Mouse (Mus musculus) Muller cell, postnatal 12 days (primary cell): ENCODE data around the gene Zbtb37.
A peak's percentile ranks its signal among the peaks of the same experiment; 100 is the strongest.

Experiments used
- DNase-seq: peaks from one replicate; pipeline ENCODE4 v3.0.0-alpha.2; 2015; ENCODE audit errors: inconsistent ontology term

Gene Zbtb37

DNA sequence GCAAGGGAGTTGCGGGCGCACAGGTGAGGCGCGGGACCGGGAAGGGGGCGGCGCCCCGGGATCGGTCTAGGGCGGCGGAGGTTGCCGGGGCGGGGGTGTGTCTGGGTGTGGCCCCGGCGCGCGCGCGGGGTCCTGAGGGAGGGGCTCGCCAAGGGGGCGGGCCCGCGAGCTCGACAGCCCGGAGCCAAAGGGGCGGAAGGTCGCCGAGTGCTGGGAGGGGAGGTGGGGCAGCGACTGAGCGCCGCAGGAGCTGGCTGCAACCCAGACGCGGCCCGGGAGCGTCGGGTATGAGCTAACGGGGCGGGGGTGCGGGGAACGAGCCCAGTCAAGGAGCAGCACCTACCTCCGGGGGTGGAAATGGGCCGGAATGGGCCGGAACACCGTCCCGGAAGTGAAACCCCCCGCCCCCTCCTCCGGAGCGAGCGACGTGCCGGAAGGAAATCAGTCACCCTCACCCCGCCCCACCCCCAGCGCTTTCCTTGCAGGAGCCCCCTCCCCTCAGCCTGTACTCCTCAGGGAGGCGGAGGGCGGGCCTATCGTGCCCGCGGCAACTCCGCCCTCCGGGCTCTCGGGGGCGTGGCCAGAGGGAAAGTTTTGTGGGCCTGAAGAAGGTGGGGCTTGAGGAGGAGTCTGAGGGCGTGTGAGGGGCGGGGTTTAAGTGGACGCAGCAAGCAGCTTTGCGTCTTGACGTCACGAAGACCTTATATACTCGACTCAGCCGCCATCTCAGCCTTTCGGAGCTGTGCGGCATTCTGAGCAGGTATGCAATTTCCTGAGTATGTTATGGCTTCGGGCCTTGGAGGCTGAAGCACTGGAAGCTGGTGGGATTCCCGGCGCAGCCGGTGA is at the start of gene Zbtb37:
Gene Zbtb37 (minus strand): TSS at position 415 of the 846 bp plus-strand sequence.
- peak; percentile 100 for DNase-seq

GRCm38 (mm10) chr1:161077243-161077642 is 42.6 kb upstream of the Zbtb37 start:
- DNase-seq, result no peak

DNA sequence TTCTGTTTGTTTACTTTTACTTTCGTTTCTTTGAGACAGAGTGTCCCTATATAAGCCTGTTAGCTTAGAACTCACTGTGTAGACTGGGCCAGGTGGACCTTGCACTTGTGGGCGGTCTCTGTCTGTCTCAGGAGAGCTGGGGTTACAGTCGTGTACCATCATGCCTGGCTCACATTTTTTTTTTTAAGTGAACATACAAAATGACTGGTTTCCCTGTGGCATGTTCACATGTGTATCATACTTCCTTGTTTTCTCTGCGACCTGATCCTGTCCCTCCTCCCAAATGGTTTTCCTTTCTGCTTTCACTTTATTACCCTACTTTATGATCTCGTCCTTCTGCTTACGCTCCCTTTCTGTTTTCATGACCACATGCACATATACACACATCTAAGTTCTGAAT is 41.6 kb upstream of the Zbtb37 start:
- no peak for DNase-seq

DNA sequence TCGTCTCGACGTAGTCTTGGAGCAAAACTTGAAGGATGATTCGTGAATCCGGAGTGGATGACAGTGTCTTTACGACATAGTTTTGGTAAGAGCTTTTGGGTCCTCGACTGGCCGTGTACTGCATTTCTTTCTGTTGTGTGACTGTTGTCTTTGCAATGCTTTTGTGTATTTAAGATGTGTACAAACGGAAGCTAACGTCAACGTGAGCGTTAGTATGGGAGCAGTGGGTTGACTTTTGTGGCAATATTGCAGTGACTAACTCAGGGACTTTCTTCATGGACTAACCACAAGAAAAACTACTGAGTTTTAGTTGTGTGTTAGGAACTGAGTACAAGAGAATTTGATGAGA is 36.6 kb upstream of the Zbtb37 start:
- peak; percentile 12 for DNase-seq

- DNase-seq, result peak; percentile 95
Measured at GRCm38 (mm10) chr1:161070352-161071271, 36.0 kb upstream of the Zbtb37 start, which contains the start of the genes Dars2 and Cenpl. Gene Dars2 (minus strand): TSS chr1:161070658. Gene Cenpl (plus strand): TSS chr1:161070713.

- DNase-seq, result no peak
Measured at GRCm38 (mm10) chr1:161063351-161063750, 28.7 kb upstream of the Zbtb37 start.

GRCm38 (mm10) chr1:161057164-161057563 is 22.5 kb upstream of the Zbtb37 start:
- no peak for DNase-seq

DNA sequence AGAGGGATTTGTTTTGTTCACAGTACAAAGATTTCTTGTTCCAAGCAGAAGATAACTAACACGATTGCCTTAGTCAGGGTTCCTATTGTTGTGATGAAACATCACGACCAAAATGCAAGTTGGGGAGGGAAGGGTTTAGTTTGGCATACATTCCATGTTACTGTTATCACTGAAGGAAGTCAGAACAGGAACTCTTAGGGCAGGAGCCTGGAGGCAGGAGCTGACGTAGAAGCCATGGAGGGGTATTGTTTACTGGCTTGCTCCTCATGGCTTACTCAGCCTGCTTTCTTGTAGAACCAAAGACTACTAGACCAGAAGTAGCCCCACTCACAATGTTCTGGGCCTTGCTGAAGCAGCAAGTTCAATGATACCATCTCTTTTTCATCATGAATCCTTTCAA is 12.3 kb upstream of the Zbtb37 start:
- no peak for DNase-seq

GRCm38 (mm10) chr1:161041261-161042020 is 6.8 kb upstream of the Zbtb37 start:
- DNase-seq, result no peak

DNA sequence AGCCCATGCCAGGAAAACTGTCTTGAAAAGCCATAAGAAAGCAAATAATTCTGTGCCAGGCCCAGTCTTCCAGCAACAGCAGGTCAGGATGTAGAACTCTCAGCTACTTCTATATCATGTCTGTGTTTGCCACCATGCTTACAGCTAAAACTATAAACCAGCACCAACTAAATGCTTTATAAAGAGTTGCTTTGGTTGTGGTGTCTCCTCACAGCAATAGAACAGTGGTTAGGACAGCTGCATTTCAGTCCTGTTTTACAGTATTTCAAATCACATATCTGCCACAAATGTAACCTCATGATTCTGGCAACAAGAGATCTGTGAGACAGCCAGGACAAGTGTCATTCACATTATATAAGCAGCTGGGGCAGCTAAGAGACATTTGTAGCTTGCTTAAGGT is 6.2 kb upstream of the Zbtb37 start:
- DNase-seq, result no peak

DNA sequence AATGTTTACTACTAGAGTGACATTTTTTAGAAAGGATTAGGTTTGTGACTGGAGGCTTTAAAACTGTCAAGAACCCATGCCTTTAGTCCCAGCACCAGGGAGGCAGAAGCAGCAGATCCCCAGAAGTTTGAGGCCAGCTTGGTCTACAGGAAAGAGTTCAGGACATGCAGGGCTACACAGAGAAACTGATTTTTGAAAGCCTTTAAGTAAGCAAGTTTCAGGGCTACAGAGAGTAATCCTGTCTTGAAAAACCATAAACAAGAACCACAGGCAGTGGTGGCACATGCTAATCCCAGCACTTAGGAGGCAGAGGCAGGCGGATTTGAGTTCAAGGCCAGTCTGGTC is 5.7 kb upstream of the Zbtb37 start:
- no peak for DNase-seq

DNA sequence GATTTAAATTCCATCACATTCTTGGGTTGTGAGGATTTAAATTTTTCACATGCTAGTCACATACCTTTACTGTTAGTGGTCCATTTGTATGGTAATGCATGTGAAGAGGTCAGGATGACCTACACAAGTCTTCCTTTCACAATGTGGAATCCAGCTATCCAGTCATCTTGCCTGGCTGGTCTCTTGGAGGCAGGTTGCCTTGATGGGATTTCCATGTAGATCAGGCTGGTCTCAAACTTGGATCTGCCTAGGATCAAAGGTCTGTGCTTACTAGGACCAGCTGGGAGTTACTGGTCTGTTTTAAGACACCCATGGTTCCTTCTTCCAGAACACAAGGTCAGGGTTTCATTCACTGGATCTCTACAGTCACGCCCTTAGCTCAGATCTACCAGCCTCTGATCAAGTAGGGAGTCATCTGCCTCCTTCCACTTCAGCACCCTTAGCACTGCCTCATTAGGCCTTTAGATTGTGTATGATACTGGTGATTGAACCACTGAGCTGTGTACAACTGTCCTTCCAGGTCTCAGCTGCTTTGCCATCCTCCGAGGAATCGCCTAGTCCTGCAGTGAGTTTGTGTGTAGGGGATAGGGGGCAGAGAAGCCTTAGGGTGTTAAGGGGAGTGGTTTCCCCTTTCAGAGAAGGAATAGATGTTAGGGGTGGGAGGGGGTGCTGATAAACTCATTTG is 5.2 kb upstream of the Zbtb37 start:
- DNase-seq, result peak; percentile 69

GRCm38 (mm10) chr1:161038968-161039721 is 4.5 kb upstream of the Zbtb37 start:
- no peak for DNase-seq

- DNase-seq, result no peak
Measured at GRCm38 (mm10) chr1:161038004-161038403, 3.4 kb upstream of the Zbtb37 start.

DNA sequence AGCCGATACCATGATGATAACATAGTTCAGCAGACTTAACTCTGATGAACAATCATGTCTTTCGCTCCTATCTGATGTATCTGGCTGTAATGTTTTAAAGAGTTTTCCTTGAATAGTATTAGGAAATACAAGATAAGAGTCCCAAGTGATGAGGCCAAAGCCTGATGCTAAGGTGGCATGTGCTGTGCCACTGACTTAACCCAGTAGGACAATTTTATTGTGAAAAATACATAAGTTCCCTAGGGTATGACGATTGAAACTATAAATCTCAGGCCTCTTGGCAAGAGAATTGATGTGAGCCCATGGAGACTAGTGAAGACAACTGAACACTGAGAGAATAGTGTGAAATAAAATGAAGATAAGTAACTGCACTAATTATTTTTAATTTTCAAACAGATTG is 3.0 kb upstream of the Zbtb37 start:
- DNase-seq, result no peak

- no peak for DNase-seq
Measured at GRCm38 (mm10) chr1:161037026-161037425, 2.4 kb upstream of the Zbtb37 start.

DNA sequence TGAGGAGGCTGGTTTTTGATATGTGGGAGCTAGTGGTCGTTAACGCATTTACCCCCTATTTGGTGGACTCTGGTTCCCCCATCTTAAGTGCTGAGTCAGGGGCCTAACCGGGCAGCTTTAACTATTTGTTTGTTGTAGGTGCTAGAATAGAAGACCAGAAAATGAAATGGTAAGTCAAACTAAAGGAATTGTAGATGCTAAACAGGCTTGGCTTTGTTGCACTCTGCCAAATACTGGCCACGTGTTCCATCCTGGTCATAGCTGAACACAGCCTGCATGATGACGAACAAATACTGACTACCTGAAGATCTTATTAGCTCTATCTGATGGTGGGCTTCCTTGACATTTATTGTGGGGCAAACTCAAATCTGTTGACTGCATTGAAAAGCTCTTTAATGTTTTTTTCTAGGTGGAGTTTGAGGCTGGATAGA is 1.8 kb upstream of the Zbtb37 start:
- DNase-seq, result no peak

- DNase-seq, result peak; percentile 23
Measured at GRCm38 (mm10) chr1:161035786-161036404, 1.2 kb upstream of the Zbtb37 start.

GRCm38 (mm10) chr1:161035281-161035785 is 684 bp upstream of the Zbtb37 start:
- no peak for DNase-seq
